Mouse (Mus musculus): ENCODE measurements around the gene Ppcdc. TPM values are rescaled to one million over a fixed set of nuclear protein-coding genes. Genes with fewer than 3 reads are reported as not detected.

The Ppcdc gene
- polyA plus RNA-seq, 1 experiment from 2014 or later: 26.7 TPM

DNA sequence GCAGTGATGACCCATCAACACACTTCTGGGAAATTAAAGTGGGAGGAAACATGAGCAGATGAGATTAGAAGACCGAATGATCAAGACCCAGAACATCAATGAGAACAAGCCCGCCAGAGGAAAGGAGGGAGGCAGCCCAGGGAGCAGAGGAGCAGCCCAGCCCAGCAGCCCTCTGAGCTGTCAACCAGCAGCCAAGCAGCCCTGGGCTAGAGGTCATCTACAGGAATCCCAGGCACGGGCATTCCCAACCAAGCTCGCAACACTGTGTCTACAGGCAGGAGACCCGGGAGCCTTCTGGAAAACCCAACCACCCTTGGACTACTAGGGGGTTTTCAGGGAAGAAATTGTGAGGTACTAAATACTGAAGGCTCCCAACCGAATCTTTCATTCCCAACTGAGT is 15.9 kb downstream of the Ppcdc start:
- no peak overlapping the region for H3K4me3 ChIP-seq
- no peak for DNase-seq (ENCODE audit: low spot score)
- peaks cover 10% of the 10 kb centered on the region; the same call in 1 of the 2 replicates for H3K36me3 ChIP-seq
- H3K27ac ChIP-seq (replicated peaks): no peak overlapping the region
- peaks cover 23% of the 10 kb centered on the region for H3K4me1 ChIP-seq
- H3K27me3 ChIP-seq (ENCODE audit: low read depth, poor library complexity, severe bottlenecking): no peaks in the 10 kb centered on the region
- no peaks in the 10 kb centered on the region for H3K9me3 ChIP-seq (replicated peaks)
- WGBS: 78% methylated on average over 6 of the region's 6 CpGs

DNA sequence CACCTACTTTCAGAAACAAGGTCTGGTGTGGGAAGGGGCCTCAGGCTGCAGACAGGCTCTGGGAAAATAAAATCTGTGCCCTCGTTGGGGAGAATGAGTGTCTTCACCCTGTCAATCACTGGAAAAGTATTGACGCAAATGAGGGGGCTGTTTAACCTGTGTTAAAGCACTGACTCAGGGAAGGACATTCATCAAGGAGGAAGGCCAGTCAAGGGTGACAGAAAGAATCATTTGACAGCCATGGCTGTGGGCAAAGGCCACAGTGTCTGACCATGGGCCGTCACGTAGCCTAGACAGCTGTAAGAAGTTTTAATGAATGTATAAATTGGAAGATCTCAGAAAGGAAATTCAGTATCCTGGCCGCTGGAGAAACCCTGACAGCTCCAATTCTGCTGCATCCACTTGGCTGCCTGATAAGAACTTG is 18.2 kb downstream of the Ppcdc start:
- H3K36me3 ChIP-seq: peaks cover 21% of the 10 kb centered on the region; the same call in 1 of the 2 replicates

DNA sequence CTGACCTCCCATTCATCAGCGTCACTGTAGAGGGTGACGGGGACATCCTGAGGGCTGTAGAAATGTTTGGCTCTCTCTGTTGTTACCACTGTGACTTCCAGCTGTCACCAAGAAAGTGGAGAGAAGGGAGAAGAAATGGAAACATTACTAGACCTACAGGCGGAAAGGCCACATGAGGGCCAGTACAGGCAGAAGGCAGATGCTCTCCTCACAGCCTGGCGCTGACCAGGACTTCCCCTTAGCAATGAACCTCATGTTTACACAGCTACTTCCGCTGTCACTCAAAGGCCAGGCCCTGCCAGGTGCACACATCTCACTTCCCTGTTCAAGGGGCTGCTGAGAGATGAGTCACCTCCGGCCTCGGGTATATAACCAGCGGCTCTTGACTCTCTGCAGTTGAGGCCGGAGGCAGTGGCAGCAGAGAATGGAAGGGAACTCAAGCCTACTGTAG is 18.8 kb downstream of the Ppcdc start:
- Histone ChIP-seq H3K36me3 (peaks cover 21% of the 10 kb centered on the region; the same call in 1 of the 2 replicates), H3K27me3 (ENCODE audit: low read depth, poor library complexity, severe bottlenecking) (no peaks in the 10 kb centered on the region), H3K4me3 (no peak overlapping the region), H3K9me3 (replicated peaks) (no peaks in the 10 kb centered on the region), H3K27ac (replicated peaks) (no peak overlapping the region), H3K4me1 (peaks cover 10% of the 10 kb centered on the region)
- no peak for DNase-seq (ENCODE audit: low spot score)
- WGBS: 82% methylated on average over 9 of the region's 9 CpGs

More for the DNA sequence above, 18.2 kb downstream of the Ppcdc start:
- WGBS: 75% methylated on average over 5 of the region's 5 CpGs
- peaks cover 10% of the 10 kb centered on the region for H3K4me1 ChIP-seq
- no peak for DNase-seq (ENCODE audit: low spot score)
- no peaks in the 10 kb centered on the region for H3K27me3 ChIP-seq (ENCODE audit: low read depth, poor library complexity, severe bottlenecking)
- H3K4me3 ChIP-seq: no peak overlapping the region
- H3K9me3 ChIP-seq (replicated peaks): no peaks in the 10 kb centered on the region
- no peak overlapping the region for H3K27ac ChIP-seq (replicated peaks)

DNA sequence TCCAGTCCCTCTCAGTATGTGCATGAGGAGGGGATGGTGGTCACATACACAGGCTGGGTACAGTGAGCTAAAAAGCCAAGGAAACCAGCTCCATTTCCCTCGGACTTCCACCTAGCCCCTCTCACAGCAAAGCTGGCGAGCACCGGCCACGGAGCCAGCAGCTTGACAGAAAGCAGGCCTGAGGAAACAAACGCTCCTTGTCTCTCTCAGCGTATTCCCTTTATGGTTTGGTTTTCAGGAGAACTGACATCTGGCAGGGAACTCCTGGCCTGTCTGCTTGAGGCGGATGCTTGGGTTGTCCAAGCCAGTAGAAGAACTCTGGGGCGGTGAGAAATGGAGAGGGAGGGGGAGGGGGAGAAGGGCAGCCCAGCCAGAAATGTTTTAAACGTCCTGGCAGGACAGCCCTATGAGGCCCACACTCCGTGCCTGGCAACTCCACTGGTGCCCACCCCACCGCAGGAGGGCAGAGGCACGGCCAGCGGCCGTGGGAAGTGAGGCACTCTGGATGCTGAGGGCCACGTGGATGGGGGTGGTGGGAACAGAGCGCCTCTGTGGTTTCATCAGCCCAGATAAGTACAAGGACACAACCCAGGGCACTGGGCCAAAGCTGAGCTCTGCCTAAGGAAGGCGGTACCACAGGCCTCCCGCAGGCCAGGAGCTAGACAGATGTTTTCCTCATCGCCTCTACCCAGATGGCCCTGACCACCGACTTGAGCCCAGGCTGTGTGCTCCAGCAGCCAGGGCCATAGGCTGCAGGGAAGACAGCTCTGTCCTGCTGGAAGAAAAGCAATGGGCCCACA is 19.4 kb downstream of the Ppcdc start:
- WGBS: 73% methylated on average over 20 of the region's 20 CpGs
- H3K27ac ChIP-seq (replicated peaks): peak overlapping the region; percentile 33
- H3K36me3 ChIP-seq: 0 out of 2 replicates have a peak, but pooled peaks cover 21% of the 10 kb centered on the region
- no peak overlapping the region for H3K4me3 ChIP-seq
- H3K4me1 ChIP-seq: peaks cover 10% of the 10 kb centered on the region
- no peaks in the 10 kb centered on the region for H3K9me3 ChIP-seq (replicated peaks)
- no peak for DNase-seq (ENCODE audit: low spot score)
- no peaks in the 10 kb centered on the region for H3K27me3 ChIP-seq (ENCODE audit: low read depth, poor library complexity, severe bottlenecking)

DNA sequence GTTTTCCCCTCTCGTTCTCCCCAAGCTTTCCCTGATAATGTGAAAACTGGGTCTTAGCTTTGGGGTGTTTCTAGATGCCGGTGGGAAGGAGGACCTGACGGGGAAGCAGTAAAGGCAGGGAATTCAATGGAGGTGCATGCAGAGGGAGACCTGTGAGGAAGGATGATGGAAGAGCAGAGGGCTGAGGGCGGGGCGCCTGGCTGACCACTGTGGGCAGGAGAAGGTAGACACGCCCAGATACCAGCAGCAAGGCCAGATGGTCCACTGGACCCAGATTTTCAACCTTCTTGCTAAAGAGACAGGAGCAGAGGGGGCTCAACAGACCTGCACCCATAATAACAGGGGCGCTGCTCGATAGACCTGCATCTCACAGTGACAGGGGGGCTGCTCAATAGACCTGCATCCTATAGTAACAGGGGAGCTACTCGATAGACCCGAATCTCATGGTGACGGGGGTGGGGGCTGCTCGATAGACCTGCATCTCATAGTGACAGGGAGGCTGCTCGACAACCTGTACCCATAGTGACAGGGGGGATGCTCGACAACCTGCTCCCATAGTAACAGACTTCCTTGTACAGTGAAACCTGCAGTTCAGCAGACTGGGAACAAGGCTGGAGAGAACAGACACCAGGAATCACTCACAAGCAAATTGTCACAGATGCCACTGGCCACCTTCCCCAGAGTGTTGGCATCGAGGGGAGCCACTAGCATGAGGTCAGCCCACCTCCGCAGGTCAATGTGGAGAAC is 20.2 kb downstream of the Ppcdc start:
- peaks cover 10% of the 10 kb centered on the region for H3K4me1 ChIP-seq
- H3K4me3 ChIP-seq: no peak overlapping the region
- no peaks in the 10 kb centered on the region for H3K9me3 ChIP-seq (replicated peaks)
- DNase-seq (ENCODE audit: low spot score): no peak
- H3K36me3 ChIP-seq: peaks cover 26% of the 10 kb centered on the region
- peak overlapping the region; percentile 33; the same call in 1 of the 2 replicates for H3K27ac ChIP-seq (replicated peaks)
- 90% methylated on average over 16 of the region's 16 CpGs for WGBS
- H3K27me3 ChIP-seq (ENCODE audit: low read depth, poor library complexity, severe bottlenecking): no peaks in the 10 kb centered on the region

DNA sequence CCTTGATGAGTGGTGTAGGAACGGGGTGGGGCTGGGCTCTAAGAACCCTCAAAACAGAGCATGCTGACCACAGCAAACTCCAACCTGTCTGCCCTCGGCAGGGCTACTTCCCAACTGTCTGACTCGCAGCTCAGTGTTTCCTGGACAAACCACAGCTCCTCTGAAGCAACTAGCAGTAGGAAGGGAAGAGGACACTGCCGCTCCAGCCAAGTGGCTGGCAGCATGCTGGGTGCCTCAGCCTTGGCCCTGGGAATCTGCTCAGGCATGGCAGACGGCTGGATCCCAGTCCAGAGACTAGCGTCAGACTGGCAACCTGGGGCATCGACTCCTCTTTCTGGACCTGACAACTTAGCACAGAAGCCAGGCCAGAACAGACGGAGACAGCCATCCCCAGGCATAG is 22.6 kb downstream of the Ppcdc start:
- no peak for DNase-seq (ENCODE audit: low spot score)
- Histone ChIP-seq H3K27ac (replicated peaks) (no peak overlapping the region), H3K4me3 (no peak overlapping the region), H3K9me3 (replicated peaks) (no peaks in the 10 kb centered on the region), H3K27me3 (ENCODE audit: low read depth, poor library complexity, severe bottlenecking) (no peaks in the 10 kb centered on the region), H3K36me3 (peaks cover 33% of the 10 kb centered on the region), H3K4me1 (peaks cover 10% of the 10 kb centered on the region)
- WGBS: 85% methylated on average over 8 of the region's 8 CpGs

DNA sequence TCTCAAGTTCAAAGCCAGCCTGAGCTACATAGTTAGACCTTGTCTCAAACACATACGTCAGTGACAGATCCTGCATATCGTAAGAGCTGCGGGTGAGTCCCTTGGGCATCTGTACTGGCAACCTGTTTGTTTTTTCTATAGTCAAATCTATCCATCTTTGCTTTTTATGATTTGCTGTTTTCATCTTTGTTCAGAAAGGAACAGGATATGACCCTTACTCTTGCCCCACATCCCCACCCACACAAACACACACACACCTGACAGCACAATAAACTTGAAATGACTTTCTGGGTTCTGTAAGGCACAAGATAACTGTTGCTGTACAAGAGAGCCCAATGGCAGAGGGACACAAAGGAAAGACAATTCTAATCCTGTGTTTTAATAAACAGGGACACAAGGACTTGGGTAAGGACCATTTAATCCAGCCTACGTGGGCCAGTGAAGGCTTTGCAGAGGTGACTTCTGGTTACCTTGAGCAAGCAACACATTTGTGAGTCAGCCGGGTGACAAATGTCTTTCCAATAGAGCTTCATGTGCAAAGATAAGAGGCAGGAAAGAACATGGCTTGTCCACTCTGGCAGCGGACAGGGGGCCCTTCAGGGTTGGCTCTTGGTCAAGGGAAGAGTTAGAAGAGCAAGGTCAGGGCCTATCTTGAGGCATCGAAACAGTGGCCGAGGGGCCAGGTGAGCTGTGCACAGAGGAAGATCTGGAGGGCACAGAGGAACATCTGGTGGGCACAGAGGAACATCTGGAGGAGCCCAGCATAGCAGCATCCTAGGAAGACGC is 32.6 kb downstream of the Ppcdc start:
- 92% methylated on average over 9 of the region's 9 CpGs for WGBS
- Histone ChIP-seq H3K27me3 (ENCODE audit: low read depth, poor library complexity, severe bottlenecking) (no peaks in the 10 kb centered on the region), H3K4me3 (no peak overlapping the region), H3K27ac (replicated peaks) (no peak overlapping the region), H3K36me3 (no peaks in the 10 kb centered on the region), H3K4me1 (no peaks in the 10 kb centered on the region), H3K9me3 (replicated peaks) (no peaks in the 10 kb centered on the region)
- no peak for DNase-seq (ENCODE audit: low spot score)

DNA sequence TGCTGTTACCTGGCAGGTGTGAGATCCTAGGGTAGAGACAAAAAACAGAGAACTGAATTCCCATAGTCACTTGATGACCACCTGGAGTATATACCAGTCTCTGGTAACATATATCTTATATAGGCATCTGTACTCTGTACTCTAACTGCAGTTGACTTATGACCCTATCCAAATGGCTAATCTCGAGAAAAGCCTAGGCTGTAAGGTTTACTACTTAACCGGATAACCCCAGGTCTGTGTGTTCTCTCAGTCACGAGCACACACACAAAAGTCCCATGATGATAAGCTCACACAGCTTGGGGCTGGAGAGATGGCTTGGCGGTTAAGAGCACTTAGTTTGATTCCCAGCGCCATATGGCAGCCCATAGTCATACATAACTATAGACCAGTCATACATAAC is 33.5 kb downstream of the Ppcdc start:
- no peaks in the 10 kb centered on the region for H3K36me3 ChIP-seq
- H3K27ac ChIP-seq (replicated peaks): no peak overlapping the region
- 94% methylated on average over 5 of the region's 5 CpGs for WGBS
- no peak overlapping the region for H3K4me3 ChIP-seq
- no peaks in the 10 kb centered on the region; the same call in 1 of the 2 replicates for H3K9me3 ChIP-seq (replicated peaks)
- DNase-seq (ENCODE audit: low spot score): no peak
- no peaks in the 10 kb centered on the region for H3K27me3 ChIP-seq (ENCODE audit: low read depth, poor library complexity, severe bottlenecking)
- H3K4me1 ChIP-seq: no peaks in the 10 kb centered on the region

DNA sequence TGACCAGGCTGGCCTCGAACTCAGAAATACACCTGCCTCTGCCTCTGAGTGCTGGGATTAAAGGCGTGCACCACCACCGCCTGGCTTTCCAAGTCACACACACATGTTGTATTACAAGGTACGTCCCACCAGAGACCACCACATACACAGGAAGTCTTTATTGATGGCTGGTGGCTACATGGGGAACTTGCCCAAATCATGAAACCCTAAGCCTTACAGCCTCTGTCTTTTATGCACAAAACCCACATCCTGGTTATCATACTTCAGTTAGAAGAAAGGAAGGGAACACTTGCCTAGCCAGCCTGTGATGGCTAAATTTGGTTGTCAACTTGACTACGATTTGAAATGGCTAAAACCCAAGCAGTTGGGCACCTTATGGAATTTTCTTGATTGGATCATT is 35.9 kb downstream of the Ppcdc start:
- Histone ChIP-seq H3K27me3 (ENCODE audit: low read depth, poor library complexity, severe bottlenecking) (no peaks in the 10 kb centered on the region), H3K36me3 (no peaks in the 10 kb centered on the region), H3K4me3 (no peak overlapping the region), H3K27ac (replicated peaks) (no peak overlapping the region), H3K9me3 (replicated peaks) (peaks cover 18% of the 10 kb centered on the region), H3K4me1 (no peaks in the 10 kb centered on the region)
- 88% methylated on average over 5 of the region's 5 CpGs for WGBS
- DNase-seq (ENCODE audit: low spot score): no peak

DNA sequence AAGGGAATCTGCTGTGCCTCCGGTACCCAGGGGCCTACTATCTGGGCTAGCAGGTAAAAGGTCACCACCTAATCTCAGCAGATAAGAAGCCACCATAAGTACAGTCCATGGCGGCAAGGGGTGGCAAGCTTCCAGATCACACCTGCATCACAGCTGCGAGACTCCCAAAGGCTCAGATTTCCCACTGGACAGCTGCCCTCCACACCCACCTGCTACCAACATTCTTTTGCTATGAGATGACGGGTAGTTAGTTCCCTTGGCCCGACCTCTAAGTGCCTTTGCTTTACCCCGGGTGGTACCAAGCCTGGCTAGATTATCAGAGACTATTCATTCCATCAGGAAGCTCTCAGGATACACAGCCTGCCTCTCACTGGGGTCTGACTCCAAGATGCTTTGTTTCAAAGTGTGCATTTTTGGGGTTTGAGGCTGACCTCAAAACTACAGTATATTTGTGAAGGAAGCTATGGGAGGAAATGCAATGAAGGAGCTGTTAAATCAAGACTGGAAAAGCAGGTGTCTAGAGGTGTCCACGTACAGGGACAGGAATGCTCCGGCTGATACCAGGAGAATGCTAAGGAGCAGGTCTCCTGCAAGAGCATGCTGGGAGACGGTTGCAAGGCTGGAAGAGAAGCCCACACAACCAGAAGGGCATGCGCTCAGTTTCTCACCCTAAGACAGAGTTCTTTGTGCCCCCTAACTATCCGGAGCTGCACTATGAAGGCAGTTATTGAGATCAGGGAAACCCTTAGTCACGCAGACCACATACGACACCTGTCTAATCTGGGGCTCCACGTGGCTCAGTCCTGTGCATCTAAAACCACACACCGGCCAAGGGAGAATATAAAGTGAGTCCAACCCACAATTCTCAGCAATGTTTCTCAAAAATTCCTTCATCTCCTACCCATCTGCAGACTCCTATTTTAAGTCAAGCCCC is 37.3 kb downstream of the Ppcdc start:
- no peak for DNase-seq (ENCODE audit: low spot score)
- Histone ChIP-seq H3K4me3 (no peak overlapping the region), H3K9me3 (replicated peaks) (peaks cover 24% of the 10 kb centered on the region), H3K27me3 (ENCODE audit: low read depth, poor library complexity, severe bottlenecking) (no peaks in the 10 kb centered on the region), H3K36me3 (no peaks in the 10 kb centered on the region), H3K4me1 (no peaks in the 10 kb centered on the region), H3K27ac (replicated peaks) (no peak overlapping the region)
- WGBS: 87% methylated on average over 15 of the region's 15 CpGs

DNA sequence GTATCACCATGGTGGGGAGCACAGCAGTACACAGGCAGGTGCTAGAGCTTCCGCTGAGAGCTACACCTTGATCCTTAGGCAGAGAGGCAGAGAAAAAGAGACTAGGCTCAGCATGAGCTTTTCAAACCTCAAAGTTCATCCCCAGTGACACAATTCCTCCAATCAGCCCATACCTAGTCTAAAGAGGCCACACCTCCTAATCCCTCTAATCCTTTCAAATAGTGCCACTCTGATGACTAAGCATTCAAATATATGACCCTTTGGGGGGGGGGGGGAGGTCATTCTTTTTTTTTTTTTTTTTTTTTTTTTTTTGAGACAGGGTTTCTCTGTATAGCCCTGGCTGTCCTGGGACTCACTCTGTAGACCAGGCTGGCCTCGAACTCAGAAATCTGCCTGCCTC is 41.2 kb downstream of the Ppcdc start:
- Histone ChIP-seq H3K4me1 (no peaks in the 10 kb centered on the region), H3K9me3 (replicated peaks) (peaks cover 24% of the 10 kb centered on the region), H3K4me3 (no peak overlapping the region), H3K27ac (replicated peaks) (no peak overlapping the region), H3K36me3 (no peaks in the 10 kb centered on the region), H3K27me3 (ENCODE audit: low read depth, poor library complexity, severe bottlenecking) (no peaks in the 10 kb centered on the region)
- 95% methylated on average over 2 of the region's 2 CpGs for WGBS
- peak; percentile 4 for DNase-seq (ENCODE audit: low spot score)

DNA sequence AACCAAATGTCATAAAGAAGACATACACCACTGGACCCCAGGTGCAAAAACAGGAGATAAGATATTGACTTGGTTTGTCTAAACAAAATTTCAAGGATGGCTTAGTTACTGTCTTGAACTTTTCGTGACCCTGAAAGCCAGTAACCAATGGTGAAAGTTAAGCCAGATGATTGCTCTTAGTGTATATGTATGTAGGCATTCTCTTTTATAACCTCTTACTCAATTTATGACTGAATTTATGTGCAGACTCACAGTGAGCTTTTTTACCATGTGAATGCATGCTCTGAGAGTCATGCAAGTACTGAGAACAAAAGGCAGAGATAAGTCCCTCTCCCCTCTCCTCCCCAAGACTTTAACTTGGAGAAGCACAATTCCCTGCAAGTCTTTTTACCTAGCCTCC is 47.0 kb downstream of the Ppcdc start:
- no peak overlapping the region for H3K4me3 ChIP-seq
- no peaks in the 10 kb centered on the region for H3K9me3 ChIP-seq (replicated peaks)
- no peak overlapping the region for H3K27ac ChIP-seq (replicated peaks)
- no peaks in the 10 kb centered on the region for H3K4me1 ChIP-seq
- WGBS: 81% methylated on average over 1 of the region's 1 CpGs
- no peak for DNase-seq (ENCODE audit: low spot score)
- H3K36me3 ChIP-seq: no peaks in the 10 kb centered on the region
- H3K27me3 ChIP-seq (ENCODE audit: low read depth, poor library complexity, severe bottlenecking): no peaks in the 10 kb centered on the region

All from midbrain, embryonic 10.5 days (tissue).